Mouse (Mus musculus) cerebellum, adult 2 months (tissue): ENCODE measurements at regions not wholly inside any gene's neighbourhood (a gene's known extent, or its start where the extent isn't known, plus 50 kb on each side); places are given as distances from the start of the nearest gene placed in this dataset.

Experiments
- CTCF ChIP-seq: fragments of 200-500 bp; IDR thresholded peaks from 2 replicates; pipeline ENCODE4 v1.5.1; 2011; ENCODE audit warnings: low read depth, mild to moderate bottlenecking, control low read depth, low read length, moderate library complexity, borderline replicate concordance; ENCODE audit not compliant: insufficient read depth
- POLR2A ChIP-seq: fragments of 200-500 bp; IDR thresholded peaks from 2 replicates; pipeline ENCODE4 v1.6.1; 2011; ENCODE audit warnings: low read length, control low read depth, borderline replicate concordance; ENCODE audit not compliant: insufficient read depth

GRCm38 (mm10) chr2:9283441-9283840 is 597.6 kb upstream of the 4930412O13Rik start:
- TF ChIP-seq POLR2A (no peak), CTCF (no peak)
